8 mouse cellular contexts compared by ENCODE assay signal in genomic region chr7:19770984-19771391, GRCm38 (mm10). TPM values are rescaled to one million over a fixed set of nuclear protein-coding genes. Genes with fewer than 3 reads are reported as not detected.
A peak's percentile ranks its signal among the peaks of the same experiment; 100 is the strongest.
DNase-seq lines count a peak whose midpoint lies in the region; ATAC-seq lines count a peak whose summit lies in the region.

Gene Bcam, minus strand, starts transcription at chr7:19771016.

- WGBS in forebrain, embryonic 13.5 days, result 5% methylated on average over 9 of the region's 9 CpGs
- WGBS in hindbrain, embryonic 10.5 days, result 1% methylated on average over 9 of the region's 9 CpGs
- under 1% methylated on average over 9 of the region's 9 CpGs for WGBS in limb, embryonic 13.5 days

- H3K4me1 ChIP-seq in forebrain, embryonic 13.5 days, result peaks cover 17% of the 10 kb centered on the region
- H3K4me1 ChIP-seq in hindbrain, embryonic 10.5 days (replicated peaks), result peaks cover 32% of the 10 kb centered on the region
- peaks cover 33% of the 10 kb centered on the region for H3K4me1 ChIP-seq in limb, embryonic 13.5 days

- ATAC-seq in forebrain, embryonic 13.5 days, result peak; percentile 53; the same call in 1 of the 2 replicates
- ATAC-seq in limb, embryonic 13.5 days (ENCODE audit: low FRiP score, low read depth), result peak; percentile 37

- H3K27me3 ChIP-seq in forebrain, embryonic 13.5 days, result peaks cover 44% of the 10 kb centered on the region
- peaks cover 43% of the 10 kb centered on the region for H3K27me3 ChIP-seq in hindbrain, embryonic 10.5 days (ENCODE audit: insufficient read depth, poor library complexity, severe bottlenecking)
- H3K27me3 ChIP-seq in limb, embryonic 13.5 days, result 0 out of 2 replicates have a peak, but pooled peaks cover 14% of the 10 kb centered on the region

- H3K36me3 ChIP-seq in forebrain, embryonic 13.5 days (ENCODE audit: poor library complexity, severe bottlenecking), result no peaks in the 10 kb centered on the region
- H3K36me3 ChIP-seq in hindbrain, embryonic 10.5 days, result no peaks in the 10 kb centered on the region
- peaks cover 5% of the 10 kb centered on the region; the same call in 1 of the 2 replicates for H3K36me3 ChIP-seq in limb, embryonic 13.5 days

- H3K9me3 ChIP-seq in forebrain, embryonic 13.5 days (replicated peaks), result no peaks in the 10 kb centered on the region; the same call in 1 of the 2 replicates
- H3K9me3 ChIP-seq in hindbrain, embryonic 10.5 days, result no peaks in the 10 kb centered on the region
- no peaks in the 10 kb centered on the region for H3K9me3 ChIP-seq in limb, embryonic 13.5 days

- peak within 1 kb of the TSS; percentile 70 for H3K4me2 ChIP-seq in forebrain, embryonic 13.5 days
- peak within 1 kb of the TSS; percentile 88 for H3K4me2 ChIP-seq in limb, embryonic 13.5 days (replicated peaks)

- no peak for DNase-seq in left cerebral cortex, adult 8-10 months (ENCODE audit: low spot score in 2 of 2)
- DNase-seq in left cerebral cortex, adult 11 months (ENCODE audit: low spot score), result no peak
- peak; percentile 63 for DNase-seq in hindbrain, embryonic 10.5 days (ENCODE audit: low spot score)
- peak; percentile 59 for DNase-seq in neural tube, embryonic 10.5 days (ENCODE audit: extremely low spot score, low spot score)
- no peak for DNase-seq in thymus, adult 18-20 months
- no peak for DNase-seq in urinary bladder, postnatal 10 days (ENCODE audit: low spot score)

- H3K9ac ChIP-seq in forebrain, embryonic 13.5 days, result peak within 1 kb of the TSS; percentile 64
- H3K9ac ChIP-seq in limb, embryonic 13.5 days, result peak within 1 kb of the TSS; percentile 73

- H3K4me3 ChIP-seq in forebrain, embryonic 13.5 days, result peak within 1 kb of the TSS; percentile 37
- peak within 1 kb of the TSS; percentile 54 for H3K4me3 ChIP-seq in hindbrain, embryonic 10.5 days
- H3K4me3 ChIP-seq in limb, embryonic 13.5 days, result peak within 1 kb of the TSS; percentile 56

- H3K27ac ChIP-seq in forebrain, embryonic 13.5 days, result no peak within 1 kb of the TSS
- H3K27ac ChIP-seq in hindbrain, embryonic 10.5 days, result peak within 1 kb of the TSS; percentile 83
- peak within 1 kb of the TSS; percentile 56; the same call in 1 of the 2 replicates for H3K27ac ChIP-seq in limb, embryonic 13.5 days

RNA-seq across cellular contexts. Expression of gene Bcam, which starts in this region (rescaled TPM):
- 10 to 100 TPM; 15.8 to 18.7 (median 17.1) TPM for total RNA-seq in left cerebral cortex, adult 8-10 months (2022)
- polyA plus RNA-seq in forebrain, embryonic 13.5 days (2015; fragmentation: Nextera tagmentation; extraction: Ambion mirVana), result 4.4 and 5.7 TPM in 2 replicates
- polyA plus RNA-seq in hindbrain, embryonic 10.5 days (2016; fragmentation: Nextera tagmentation; extraction: Ambion mirVana), result 46.8 and 57.3 TPM in 2 replicates
- 69.0 and 72.7 TPM in 2 replicates for polyA plus RNA-seq in limb, embryonic 13.5 days (2015; fragmentation: Nextera tagmentation; extraction: Ambion mirVana)

Comparison
In these comparisons a context has a peak if more than half of its experiments do, and no peak if none do; other contexts are left out.
1. DNase-seq: peak in hindbrain, embryonic 10.5 days (single experiment) and neural tube, embryonic 10.5 days (single experiment); none in left cerebral cortex, adult 8-10 months (0 of 2), left cerebral cortex, adult 11 months (single experiment), thymus, adult 18-20 months (0 of 2) and urinary bladder, postnatal 10 days (single experiment).
2. Peak in every context shown above with its lines, with median percentiles within 50 percentile points of each other: H3K4me3 ChIP-seq.